Mouse (Mus musculus): ENCODE measurements at regions not wholly inside any gene's neighbourhood (a gene's known extent, or its start where the extent isn't known, plus 50 kb on each side); places are given as distances from the start of the nearest gene placed in this dataset.

DNA sequence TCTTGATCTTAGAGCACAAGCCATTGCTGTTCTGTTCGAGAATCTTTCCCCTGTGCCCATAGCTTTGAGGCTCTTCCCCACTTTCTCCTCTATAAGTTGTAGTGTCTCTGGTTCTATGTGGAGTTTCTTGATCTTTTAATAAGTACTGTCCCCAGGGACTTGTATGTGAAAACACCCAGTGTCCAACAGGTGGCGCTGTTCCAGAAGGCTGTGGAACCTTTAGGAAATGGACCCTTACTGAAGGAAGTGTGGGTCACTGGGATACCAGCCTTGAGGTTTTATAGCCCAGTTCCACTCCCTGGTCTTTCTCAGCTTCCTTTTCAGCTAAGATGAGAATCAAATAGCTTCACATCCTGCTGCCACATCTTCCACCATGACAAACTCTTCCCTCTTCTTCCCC lies 125.6 kb downstream of the Ipo8 start:
- TF ChIP-seq POLR2A (IDR thresholded peaks at IDR 0.05; ENCODE audit: borderline replicate concordance, low read depth, low read length) (no peak), CTCF (IDR thresholded peaks at IDR 0.05; ENCODE audit: low read depth, low read length) (no peak; the same call in 1 of the 2 replicates)
